Mouse (Mus musculus) hindlimb bud, embryonic 11.5 days (tissue): ENCODE measurements around the gene E330009J07Rik.

Source experiments
- DNase-seq: peaks from one replicate; pipeline ENCODE4 v3.0.0-alpha.2; 2012; ENCODE audit warnings: low read depth, low spot score; ENCODE audit errors: extremely low spot score

The E330009J07Rik gene

DNA sequence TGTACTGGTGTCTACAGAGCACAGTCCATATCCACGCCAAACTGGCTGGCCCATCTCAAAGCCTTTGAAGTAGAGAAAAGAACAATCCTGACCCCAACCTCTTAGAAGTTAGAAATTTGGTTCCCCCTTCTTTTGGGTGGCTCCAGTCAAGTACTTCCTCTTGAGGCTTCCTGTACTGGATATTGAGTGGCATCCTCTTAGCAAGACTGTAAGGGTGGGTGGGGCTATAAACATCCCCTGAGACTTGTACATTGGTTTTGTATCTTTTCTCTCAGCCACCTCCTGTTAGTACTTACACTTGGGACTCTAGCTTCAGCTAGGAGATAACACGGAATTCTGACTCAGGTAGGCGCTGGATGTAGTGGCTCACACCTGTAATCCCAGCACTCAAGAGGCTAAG, 5.7 kb downstream of the E330009J07Rik start:
- no peak for DNase-seq

DNA sequence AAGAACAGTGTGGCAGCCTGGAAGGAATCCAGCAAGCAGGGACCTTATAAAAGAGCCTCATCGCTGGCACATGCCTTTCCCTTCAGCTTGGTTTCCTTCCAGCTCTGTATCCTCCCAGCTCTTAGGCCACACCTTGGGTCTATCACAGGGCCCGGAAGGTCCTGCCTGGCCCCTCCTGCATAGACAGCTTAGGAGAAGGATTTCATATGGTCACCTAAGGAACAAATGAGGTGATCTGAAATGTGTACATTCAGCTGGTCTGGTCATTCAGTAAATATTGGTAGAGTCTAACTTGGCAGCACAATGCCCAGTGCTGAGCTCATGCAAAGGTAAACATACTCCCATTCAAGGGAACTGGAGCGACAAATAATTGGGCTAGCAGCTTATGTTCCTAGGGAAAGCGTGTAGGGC, 6.4 kb downstream of the E330009J07Rik start:
- no peak for DNase-seq

DNA sequence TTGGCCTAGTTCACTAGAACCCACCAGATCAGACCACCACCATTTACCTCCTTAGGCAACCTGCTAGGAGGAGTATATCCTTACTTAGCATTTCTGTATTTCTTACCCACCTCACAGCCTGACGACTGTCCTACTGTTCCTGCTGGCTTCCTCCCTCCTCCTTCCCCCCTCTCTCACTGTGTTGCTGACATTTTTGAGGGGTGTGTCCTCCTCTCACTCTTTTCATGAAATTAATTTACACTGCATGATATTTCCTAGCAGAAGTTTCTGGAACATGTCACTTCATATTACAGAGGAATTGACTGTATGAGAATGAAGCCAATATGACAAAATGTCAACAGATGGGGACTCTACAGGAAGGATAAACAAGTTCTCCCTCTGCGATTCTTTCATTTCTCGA, 7.2 kb downstream of the E330009J07Rik start:
- no peak for DNase-seq

DNA sequence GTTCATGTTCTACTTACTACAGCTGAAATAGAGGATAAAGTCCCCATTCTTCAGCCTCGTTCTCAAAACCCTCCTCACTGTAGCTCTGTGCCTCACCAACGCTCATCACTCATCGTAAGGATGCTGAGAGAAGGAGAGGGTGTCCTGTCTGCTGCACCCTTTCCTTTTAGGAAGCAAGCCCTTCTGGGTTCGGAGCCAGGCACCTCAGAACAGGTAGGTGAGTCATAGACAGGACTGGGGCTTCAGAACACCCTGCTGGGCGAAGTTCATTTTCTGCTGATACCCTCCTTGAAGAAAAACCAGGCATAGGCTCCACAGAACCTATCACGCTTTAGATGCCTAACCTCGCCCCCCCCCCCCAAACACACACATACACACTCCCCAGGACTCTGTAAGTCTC, 8.5 kb downstream of the E330009J07Rik start:
- DNase-seq, result no peak

DNA sequence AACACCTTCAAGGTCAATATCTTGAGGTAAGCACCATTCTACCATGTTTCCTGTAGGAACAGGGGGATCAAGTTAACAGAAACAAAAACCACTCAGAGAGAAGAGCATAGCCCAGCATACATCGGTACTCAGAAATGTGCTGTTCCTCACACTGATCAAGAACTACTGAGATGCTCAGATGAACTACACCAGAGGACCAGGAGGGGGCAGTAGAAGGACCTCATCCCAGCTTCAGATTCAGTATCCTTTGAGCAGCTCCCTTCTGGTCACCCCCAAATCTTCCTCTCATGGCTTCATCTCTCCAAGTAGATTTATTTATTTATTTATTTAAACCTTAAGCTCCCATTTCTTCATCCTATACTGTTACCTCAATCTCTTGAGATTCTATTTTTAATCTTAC, 12.2 kb downstream of the E330009J07Rik start:
- no peak for DNase-seq

DNA sequence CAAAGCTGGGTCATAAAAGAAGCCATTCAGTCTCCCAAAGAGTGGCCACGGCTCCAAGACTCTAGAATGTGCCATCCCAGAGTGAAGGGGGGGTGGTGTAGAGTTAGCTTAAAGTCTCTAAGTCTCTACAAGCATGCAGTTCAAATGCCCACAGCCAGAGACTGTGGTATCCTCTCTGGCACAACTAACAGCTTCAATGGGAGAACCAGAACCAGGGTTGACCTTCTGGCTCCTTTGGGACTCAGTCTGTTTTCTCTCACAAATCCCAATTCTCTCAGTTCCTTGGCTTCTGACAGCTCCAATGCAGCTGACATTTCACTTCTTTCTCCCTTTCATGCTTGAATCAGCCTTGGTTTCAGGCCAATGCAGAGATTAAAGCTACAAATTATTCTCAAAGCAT, 12.9 kb downstream of the E330009J07Rik start:
- DNase-seq, result no peak

DNA sequence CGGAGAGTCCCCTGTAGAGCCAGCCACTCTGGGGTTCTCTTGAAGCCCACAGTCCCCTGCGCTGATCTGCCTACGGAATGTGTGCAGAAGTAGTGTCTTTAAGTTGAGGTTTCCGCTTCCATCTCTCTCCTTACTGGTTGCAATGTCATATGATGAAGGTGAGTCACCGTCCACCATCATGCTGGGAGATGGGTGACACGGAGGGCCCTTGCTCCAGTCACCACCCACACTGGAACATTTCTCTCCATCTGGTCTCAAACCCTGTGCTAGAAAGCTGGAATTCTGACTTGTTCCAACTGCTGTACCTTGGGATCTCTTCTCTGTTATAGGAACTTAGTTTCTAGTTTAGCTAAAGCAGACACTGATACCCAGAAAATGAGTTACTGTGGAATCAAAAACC, 14.8 kb downstream of the E330009J07Rik start:
- DNase-seq, result no peak

DNA sequence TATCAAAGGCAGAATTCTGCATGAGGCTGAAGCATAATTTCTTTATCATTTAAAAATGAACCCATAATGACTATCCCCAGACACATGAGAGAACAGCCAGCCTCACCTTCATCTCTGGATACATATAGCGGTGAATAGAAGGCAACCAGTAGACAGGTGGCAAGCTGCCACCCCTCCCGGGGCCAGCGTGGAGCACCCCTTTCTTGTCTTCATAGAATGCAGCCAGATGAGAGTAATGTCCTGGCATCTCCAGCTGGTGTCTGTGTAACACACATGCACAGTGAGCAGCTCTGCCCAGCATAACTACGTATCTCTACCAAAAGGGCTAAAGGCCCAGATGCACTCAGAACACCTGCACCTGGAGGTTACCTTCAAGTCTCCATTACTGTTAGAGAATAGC, 17.5 kb downstream of the E330009J07Rik start:
- DNase-seq, result no peak

DNA sequence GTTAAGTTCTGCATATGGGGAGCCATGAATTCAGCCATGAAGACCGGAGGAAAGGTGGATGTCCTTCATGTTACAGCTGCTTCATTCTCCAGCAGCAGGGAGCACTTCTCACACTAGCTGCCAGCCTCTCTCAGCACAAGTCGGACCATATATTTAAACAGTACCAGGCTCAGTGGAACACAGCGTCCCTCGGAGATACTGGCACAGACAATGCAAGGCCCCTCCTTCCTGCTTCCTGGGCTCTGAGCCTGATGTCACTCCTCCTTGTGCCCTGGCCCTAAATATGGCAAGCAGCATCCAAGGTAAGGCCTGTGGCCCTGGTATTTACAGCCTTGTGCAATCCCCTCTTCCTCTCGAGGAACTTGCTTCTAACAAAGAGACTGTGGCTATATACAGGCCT, 20.1 kb downstream of the E330009J07Rik start:
- DNase-seq, result no peak

DNA sequence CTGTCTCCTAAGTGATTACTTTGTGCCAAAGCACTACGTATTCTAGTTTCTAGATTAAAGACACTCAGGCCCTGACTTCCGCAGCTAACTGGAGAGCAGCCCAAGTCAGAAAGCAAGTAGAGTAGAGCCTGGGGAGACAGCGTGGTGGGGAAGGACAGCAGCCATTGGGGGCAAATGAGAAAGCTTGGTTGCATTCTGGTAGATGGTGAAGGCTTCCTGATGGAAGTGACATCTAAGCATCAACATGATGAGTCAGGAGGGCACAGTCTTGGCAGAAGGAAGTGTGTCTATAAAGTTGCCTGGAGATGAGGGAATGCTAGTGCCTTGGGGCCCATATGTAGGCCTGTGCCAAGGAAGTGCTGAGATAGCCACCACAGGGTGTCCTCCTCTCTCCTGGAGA, 22.4 kb downstream of the E330009J07Rik start:
- DNase-seq, result no peak

DNA sequence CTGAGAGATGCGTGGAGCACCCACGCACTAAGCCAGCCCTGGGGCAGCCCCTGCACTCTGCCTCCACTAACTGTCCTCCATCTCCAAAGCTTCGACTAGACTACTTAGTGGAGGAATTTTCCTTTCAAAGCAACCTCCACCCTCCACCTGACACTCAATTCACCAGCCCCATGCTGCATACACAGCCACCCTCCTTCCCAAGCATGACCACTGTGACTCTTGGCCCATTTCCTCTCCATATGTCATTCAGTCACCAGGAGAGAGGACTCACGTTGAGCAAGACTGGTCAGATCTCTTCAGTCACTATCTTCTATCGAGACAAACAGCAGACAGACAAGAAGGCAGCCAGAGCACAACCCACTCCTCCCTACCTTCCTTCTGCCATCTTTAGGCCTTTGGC, 22.9 kb downstream of the E330009J07Rik start:
- DNase-seq, result no peak

DNA sequence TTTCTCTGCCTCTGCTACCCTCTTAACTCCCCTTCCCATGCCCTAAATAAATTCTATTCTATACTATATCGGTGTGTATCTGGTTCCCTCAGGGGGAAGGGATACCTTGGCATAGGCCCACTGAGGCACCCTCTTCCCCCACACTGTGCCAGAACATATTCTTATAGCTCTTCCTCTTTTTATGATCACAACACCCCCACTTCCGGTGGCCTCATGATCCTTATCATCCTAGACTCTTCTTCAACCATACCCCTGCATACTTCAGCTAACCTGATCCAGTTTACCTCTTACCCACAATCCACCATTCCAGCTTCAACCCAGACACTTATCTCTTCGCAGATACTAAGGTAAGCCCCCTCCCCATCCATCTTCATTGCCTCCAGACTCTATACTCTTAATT, 24.9 kb downstream of the E330009J07Rik start:
- DNase-seq, result no peak

DNA sequence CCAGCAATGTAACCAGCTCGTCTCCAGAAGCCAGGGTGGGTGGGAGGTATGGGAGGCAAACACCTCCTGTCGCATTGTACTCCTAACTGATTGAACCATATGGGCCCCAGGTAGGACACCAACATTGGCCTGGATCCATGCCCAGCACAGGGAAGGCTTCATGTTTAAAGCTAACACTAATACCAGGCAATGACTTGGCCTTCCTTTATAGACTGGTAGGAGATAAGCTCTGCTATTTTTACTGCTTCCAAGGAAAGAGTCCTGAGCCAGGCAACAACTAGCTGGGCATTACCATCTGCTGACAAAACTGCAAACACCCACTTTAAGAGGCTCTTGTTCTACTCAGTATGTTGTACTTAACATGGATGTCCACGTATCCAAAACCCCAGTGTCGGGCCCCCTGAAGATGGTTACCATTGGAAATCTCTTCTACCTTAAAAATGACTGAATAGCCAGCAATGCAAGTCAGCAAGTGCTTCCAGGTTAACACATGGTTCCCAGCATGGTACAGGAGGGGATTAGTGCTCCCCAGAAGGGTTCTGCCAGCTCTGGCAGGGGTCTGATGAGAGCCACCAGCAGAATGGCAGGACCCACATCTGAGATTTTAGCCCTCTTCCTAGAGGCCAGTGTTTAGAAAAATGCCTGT, 32.2 kb downstream of the E330009J07Rik start:
- no peak for DNase-seq

DNA sequence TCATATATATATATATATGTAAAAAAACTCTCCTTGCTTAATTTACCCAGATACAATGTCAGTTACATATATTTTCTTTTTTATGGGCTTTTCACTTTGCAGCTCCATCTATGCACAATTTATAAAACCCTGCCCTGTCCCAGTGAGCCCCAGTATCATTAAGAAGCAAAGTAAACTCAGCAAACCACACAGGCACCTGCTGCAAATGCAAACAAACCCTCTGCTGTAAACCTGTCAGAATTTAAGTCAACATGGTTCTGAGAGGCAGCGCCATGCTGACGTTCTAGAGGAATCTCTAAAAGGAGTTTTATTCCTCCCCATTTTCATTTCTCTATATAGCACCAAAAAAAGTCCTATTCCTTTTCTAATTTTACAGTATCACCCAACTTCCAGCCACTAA, 33.9 kb downstream of the E330009J07Rik start:
- DNase-seq, result no peak

DNA sequence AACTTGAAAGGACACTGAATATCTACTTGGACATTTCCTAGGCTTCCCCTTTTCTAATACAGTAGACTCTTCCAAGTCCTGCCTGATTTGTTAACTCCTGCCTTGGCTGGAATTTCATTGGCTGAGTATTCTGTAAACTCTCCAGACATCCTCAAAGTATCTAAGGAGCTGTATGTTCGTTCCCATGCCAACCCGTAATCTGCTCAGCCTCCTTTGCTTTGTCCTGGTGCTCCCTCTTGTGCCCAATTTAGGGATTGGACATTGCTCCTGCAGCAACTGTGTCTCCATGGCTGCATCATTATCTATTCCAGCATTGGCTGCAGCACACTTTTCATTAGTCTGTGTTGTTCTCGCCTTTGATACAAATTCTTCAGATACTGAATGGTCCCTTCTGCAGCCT, 42.7 kb downstream of the E330009J07Rik start:
- peak; percentile 10 for DNase-seq

DNA sequence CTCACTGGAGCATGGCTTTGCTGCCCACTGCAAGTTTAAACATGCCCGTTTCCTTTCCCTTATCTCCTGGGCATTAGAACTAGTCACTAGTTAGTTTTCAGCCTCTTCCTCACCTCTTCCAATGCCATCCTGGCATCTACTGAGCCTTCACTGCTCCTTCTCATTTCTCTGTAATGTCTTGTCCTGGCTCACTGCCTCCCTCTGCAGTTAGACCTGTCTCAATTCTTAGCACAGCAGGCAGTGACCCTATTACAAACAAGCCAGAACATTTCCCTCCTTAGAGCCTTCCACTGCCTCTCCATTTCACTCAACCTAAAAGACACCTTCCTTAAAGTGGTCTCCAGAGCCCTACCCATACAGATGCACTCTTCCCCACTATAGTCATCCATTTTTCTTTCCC, 45.0 kb downstream of the E330009J07Rik start:
- no peak for DNase-seq

DNA sequence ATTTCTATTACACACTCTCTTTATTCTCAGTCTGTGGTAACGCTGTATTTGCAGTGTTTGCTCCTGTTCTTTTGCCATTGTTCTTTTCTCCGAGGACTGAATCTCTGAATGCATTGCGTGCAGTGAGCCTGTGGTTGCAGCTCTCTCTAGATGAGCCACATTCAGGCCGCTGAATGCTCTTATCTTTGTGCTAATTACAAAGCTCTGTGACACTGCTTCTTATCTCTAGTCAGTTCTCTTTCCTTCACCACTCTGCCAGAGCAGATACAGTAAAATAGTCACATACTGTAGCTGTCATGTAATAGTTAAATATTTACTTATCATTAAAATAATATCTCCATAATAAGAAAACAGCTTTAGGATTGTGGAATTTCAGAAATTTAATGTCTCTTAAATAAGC, 47.3 kb downstream of the E330009J07Rik start:
- DNase-seq, result no peak

DNA sequence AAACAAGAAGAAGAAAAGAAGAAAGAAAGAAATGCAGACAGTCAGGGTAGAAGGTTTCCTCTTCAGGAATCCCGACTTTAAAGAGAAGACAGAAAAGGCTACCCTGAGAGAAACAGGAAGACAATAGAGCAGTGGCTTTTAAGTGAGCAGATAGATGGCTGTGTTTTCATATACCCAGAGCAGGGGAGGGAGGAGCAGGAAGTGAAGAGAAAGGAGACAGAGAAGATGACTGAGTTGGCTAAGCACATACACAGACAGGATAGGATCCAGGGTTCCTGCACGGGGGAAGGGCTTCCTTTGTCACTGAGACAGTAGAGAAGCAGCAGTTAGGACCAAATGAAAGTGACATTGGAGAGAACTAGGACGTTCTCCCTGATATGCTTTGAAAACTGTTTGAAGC, 50.3 kb downstream of the E330009J07Rik start:
- no peak for DNase-seq

DNA sequence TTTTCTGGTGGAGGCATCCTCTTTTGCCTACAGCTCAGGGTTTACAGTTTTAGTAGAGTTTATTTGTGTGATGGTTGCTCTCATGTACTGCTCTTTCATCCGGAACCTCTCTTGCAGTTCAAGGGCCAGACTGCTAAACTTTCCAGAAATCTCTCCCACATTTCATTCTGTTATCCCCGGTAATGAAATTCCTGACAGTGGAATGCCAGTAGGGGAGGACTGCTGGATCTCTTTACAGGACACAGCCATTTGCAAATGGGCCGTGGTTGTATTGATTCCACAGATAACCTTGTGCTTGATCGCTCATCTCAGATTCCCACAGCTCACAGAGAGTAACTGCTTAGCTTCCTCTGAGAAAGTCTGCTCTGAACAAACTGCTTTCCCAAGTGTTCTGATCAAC, 54.0 kb downstream of the E330009J07Rik start:
- DNase-seq, result no peak

DNA sequence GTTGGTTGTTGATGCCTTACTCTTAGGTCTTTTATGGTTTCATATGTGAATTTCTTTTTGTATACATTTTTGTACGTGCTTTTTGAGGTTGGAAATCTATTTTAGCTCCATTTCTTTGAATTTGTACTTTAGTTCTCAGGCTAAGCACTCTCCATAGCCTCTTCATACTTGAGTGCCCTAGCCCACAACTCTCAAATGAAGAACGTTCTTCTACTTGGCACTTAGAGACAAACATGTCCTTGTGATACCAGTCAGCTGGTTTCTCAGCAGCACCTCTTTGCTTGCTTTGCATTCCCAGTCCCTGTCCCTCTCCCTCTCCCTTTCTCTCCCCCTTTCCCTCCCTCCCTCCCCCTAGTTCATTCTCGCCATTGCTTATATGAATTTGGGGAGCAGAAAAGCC, 55.8 kb downstream of the E330009J07Rik start:
- DNase-seq, result no peak

DNA sequence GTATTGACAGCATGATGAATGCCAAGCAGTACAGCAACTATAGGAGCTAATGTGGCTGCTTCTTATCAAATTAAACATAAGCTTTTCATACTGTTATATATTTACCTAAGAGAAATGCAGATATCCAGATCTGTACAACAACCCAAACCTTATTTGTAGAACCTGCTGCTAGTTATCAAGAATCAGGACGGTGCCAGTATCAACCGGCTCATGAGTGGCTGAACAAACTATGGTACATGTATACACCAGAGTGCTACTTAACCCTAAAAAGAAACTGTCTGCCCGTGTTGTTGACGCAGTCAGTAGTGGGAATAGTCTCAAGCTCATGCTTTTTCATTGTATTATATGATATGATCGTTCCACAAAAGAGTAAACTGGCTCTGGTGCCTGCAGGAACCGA, 64.9 kb downstream of the E330009J07Rik start:
- DNase-seq, result no peak

DNA sequence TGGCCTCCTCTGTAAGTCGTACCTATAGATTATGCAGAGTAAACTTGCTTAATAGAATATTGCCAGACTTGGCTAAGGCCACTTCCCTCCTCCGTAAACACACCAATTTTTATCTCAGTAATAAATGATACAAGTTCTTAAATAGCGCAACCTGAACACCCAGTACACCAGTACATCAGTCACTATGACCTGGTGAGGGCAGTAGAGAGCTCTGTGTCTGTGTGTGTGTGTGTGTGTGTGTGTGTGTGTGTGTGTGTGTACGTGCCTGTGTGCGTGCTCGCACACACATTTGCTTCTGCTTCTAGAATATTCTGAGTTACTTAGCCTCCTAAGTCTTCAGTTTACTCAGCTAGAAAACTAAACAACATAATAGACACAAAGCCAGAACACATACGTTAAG, 82.6 kb downstream of the E330009J07Rik start:
- no peak for DNase-seq
